Mouse (Mus musculus): ENCODE data around the gene Phtf1. TPM values are rescaled to one million over a fixed set of nuclear protein-coding genes. Genes with fewer than 3 reads are reported as not detected.

Gene Phtf1
- polyA plus RNA-seq, 1 experiment from 2014 or later, result 53.4 TPM

DNA sequence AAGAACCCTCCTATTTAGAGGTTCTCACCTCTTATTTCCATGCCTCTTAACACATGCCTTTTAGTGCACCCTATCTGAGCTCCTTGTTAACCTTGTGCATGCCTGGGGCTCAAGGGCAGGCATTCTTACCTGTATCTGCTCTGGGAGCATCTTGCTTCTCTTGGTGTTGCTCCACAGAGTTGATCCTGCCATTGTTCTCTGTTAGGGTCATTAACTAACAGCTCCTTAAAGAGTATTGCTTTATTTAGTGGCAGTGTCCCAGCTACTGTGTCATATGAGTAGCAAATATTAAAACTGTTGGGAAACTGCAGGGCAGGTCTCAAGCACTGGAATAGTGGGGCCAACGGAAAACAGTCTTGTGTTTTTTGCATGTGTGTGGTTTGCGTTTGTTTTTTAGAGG lies 3.2 kb downstream of the Phtf1 start:
- no peaks in the 10 kb centered on the region for H3K36me3 ChIP-seq (ENCODE audit: control insufficient read depth, insufficient read depth, low read length)
- no peak overlapping the region for H3K9ac ChIP-seq (ENCODE audit: low read length)
- H3K4me1 ChIP-seq (ENCODE audit: control insufficient read depth, insufficient read depth, low read length), result peaks cover 9% of the 10 kb centered on the region
- H3K27me3 ChIP-seq (ENCODE audit: control insufficient read depth, insufficient read depth, low read length), result no peaks in the 10 kb centered on the region
- H3K27ac ChIP-seq (ENCODE audit: low read depth, low read length), result no peak overlapping the region
- no peak for DNase-seq (ENCODE audit: low spot score, missing footprints)
- no peak for ATAC-seq (ENCODE audit: low FRiP score)
- H3K9me3 ChIP-seq (ENCODE audit: control insufficient read depth, low read length), result no peaks in the 10 kb centered on the region
- WGBS, result 94% methylated on average over 2 of the region's 2 CpGs
- no peak overlapping the region for H3K4me2 ChIP-seq
- H3K4me3 ChIP-seq (ENCODE audit: low read depth, low read length), result no peak overlapping the region

DNA sequence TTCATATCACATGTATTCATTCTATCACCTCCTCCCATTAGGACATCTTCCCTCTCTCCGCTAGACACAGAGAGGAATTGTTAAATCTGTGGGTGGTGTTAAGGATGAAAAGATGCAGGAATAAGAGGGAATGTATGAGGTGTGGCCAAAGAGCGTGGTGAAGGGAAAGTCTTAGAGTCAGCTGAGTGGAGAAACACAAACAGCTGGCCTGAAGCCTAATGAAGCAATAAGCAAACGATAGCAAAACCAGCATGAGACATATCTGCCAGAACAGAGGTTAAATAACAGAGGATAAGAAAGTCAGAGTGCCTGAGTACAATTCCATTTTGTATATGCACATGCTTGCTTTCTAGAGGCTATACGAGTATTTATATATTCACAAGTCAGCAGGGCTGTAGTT lies 16.6 kb downstream of the Phtf1 start:
- Histone ChIP-seq H3K9ac (ENCODE audit: low read length) (no peak overlapping the region), H3K4me1 (ENCODE audit: control insufficient read depth, insufficient read depth, low read length) (no peaks in the 10 kb centered on the region), H3K4me2 (no peak overlapping the region), H3K9me3 (ENCODE audit: control insufficient read depth, low read length) (no peaks in the 10 kb centered on the region), H3K27me3 (ENCODE audit: control insufficient read depth, insufficient read depth, low read length) (no peaks in the 10 kb centered on the region), H3K36me3 (ENCODE audit: control insufficient read depth, insufficient read depth, low read length) (no peaks in the 10 kb centered on the region), H3K4me3 (ENCODE audit: low read depth, low read length) (no peak overlapping the region), H3K27ac (ENCODE audit: low read depth, low read length) (no peak overlapping the region)
- DNase-seq (ENCODE audit: low spot score, missing footprints), result no peak
- WGBS, result 74% methylated on average over 4 of the region's 4 CpGs
- ATAC-seq (ENCODE audit: low FRiP score), result no peak

DNA sequence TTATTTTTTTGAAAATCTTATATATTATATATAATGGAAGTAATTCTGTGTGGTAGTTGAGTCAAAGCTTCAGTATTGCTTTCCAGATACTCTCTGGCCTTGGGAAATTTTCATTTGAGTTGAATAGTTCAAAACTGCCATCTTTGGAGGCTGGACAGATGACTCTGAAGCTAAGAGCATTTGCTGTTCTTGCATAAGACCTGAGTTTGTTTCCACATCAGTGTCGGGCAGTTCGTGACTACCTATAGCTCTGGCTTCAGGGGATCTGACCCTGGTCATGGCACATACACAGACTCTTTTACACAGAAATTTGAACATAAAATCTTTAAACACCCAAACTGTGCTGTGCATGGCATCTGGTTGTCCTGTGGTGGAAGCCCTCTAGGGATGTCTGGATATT lies 17.3 kb downstream of the Phtf1 start:
- ATAC-seq (ENCODE audit: low FRiP score), result no peak
- H3K9me3 ChIP-seq (ENCODE audit: control insufficient read depth, low read length), result no peaks in the 10 kb centered on the region
- DNase-seq (ENCODE audit: low spot score, missing footprints), result no peak
- H3K4me3 ChIP-seq (ENCODE audit: low read depth, low read length), result no peak overlapping the region
- 94% methylated on average over 2 of the region's 2 CpGs for WGBS
- H3K9ac ChIP-seq (ENCODE audit: low read length), result no peak overlapping the region
- no peaks in the 10 kb centered on the region for H3K27me3 ChIP-seq (ENCODE audit: control insufficient read depth, insufficient read depth, low read length)
- no peaks in the 10 kb centered on the region for H3K4me1 ChIP-seq (ENCODE audit: control insufficient read depth, insufficient read depth, low read length)
- H3K4me2 ChIP-seq, result no peak overlapping the region
- no peak overlapping the region for H3K27ac ChIP-seq (ENCODE audit: low read depth, low read length)
- H3K36me3 ChIP-seq (ENCODE audit: control insufficient read depth, insufficient read depth, low read length), result peaks cover under 1% of the 10 kb centered on the region; the same call in 1 of the 2 replicates

DNA sequence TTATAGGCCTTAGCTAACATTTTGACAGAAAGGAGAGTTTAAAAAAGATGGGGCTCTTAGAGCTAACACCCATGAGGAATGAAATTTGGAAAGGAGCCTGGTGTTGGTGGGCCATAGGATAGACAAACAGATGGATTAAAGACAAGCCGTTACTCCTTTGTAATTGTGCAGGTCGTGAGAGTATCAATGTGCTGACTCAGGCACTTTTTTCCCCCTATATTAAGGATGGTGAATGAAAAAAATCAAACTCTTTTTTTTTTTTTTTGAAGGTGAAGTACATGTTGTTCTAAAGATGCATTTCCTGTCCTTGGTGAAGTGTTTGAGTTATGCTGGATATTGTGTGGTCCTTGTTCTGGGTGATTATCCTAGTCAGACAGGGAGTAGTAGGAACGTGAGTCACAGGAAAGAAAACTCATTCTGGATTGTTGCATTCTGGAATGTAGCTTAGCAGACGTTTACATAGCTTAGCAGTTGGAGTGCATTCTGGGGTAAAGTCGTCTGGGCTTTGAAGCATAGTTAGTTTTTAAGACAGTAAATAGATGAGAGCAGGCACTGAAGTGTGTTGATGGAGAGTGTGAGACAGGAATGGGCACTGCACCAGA lies 20.0 kb downstream of the Phtf1 start:
- Histone ChIP-seq H3K27ac (ENCODE audit: low read depth, low read length) (no peak overlapping the region), H3K9me3 (ENCODE audit: control insufficient read depth, low read length) (no peaks in the 10 kb centered on the region), H3K4me2 (no peak overlapping the region), H3K9ac (ENCODE audit: low read length) (no peak overlapping the region), H3K36me3 (ENCODE audit: control insufficient read depth, insufficient read depth, low read length) (peaks cover 11% of the 10 kb centered on the region; the same call in 1 of the 2 replicates), H3K4me1 (ENCODE audit: control insufficient read depth, insufficient read depth, low read length) (no peaks in the 10 kb centered on the region), H3K4me3 (ENCODE audit: low read depth, low read length) (no peak overlapping the region), H3K27me3 (ENCODE audit: control insufficient read depth, insufficient read depth, low read length) (no peaks in the 10 kb centered on the region)
- WGBS, result 66% methylated on average over 5 of the region's 5 CpGs
- no peak for DNase-seq (ENCODE audit: low spot score, missing footprints)
- no peak for ATAC-seq (ENCODE audit: low FRiP score)

DNA sequence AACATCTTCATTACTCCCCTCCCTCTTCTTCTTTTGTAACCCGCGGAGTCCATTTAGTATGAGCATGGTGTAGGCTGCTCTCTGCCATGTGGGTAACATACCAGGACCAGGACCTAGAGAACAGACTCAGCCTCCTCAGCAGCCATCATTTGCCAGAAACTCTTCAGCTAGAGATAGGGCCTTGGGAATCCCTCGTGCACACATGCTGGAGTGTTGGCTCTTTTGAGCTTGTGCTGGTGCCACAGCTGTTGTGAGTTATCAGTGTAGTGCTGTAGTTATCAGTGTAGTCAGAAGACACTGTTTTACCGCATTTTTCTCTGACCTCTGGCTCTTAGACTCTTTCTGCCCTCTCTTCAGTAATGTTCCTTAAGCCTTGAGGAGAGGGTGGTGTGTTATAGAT lies 21.4 kb downstream of the Phtf1 start:
- ATAC-seq (ENCODE audit: low FRiP score) (no peak), DNase-seq (ENCODE audit: low spot score, missing footprints) (no peak)
- H3K9me3 ChIP-seq (ENCODE audit: control insufficient read depth, low read length), result no peaks in the 10 kb centered on the region
- H3K27me3 ChIP-seq (ENCODE audit: control insufficient read depth, insufficient read depth, low read length), result no peaks in the 10 kb centered on the region
- WGBS, result 91% methylated on average over 4 of the region's 4 CpGs
- H3K4me1 ChIP-seq (ENCODE audit: control insufficient read depth, insufficient read depth, low read length), result no peaks in the 10 kb centered on the region
- H3K4me2 ChIP-seq, result no peak overlapping the region
- no peak overlapping the region for H3K4me3 ChIP-seq (ENCODE audit: low read depth, low read length)
- H3K27ac ChIP-seq (ENCODE audit: low read depth, low read length), result no peak overlapping the region
- H3K36me3 ChIP-seq (ENCODE audit: control insufficient read depth, insufficient read depth, low read length), result peaks cover 11% of the 10 kb centered on the region; the same call in 1 of the 2 replicates
- no peak overlapping the region for H3K9ac ChIP-seq (ENCODE audit: low read length)

DNA sequence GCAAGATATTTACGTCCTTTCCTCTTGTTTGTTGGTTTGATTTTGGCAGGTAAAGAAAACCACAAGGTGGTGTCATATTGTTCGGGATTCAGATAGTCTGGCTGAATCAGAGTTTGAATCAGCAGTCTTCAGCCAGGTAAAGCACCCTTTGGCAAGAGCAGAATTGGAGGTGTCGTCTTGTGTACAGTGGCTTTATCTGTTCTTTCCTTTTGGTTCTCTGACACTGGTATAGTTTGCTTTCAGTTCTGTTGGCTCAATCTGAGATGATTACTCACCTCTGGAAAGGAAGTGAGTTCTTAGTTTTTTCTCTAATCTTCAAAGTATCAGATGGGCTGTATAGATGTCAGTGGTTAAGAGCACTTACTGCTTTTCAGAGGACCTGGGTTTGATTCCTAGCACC lies 23.4 kb downstream of the Phtf1 start:
- Histone ChIP-seq H3K9ac (ENCODE audit: low read length) (no peak overlapping the region), H3K4me2 (no peak overlapping the region), H3K27me3 (ENCODE audit: control insufficient read depth, insufficient read depth, low read length) (no peaks in the 10 kb centered on the region), H3K36me3 (ENCODE audit: control insufficient read depth, insufficient read depth, low read length) (peaks cover 15% of the 10 kb centered on the region; the same call in 1 of the 2 replicates), H3K4me1 (ENCODE audit: control insufficient read depth, insufficient read depth, low read length) (no peaks in the 10 kb centered on the region), H3K9me3 (ENCODE audit: control insufficient read depth, low read length) (no peaks in the 10 kb centered on the region), H3K4me3 (ENCODE audit: low read depth, low read length) (no peak overlapping the region), H3K27ac (ENCODE audit: low read depth, low read length) (no peak overlapping the region)
- 95% methylated on average over 3 of the region's 3 CpGs for WGBS
- ATAC-seq (ENCODE audit: low FRiP score) (no peak), DNase-seq (ENCODE audit: low spot score, missing footprints) (no peak)

DNA sequence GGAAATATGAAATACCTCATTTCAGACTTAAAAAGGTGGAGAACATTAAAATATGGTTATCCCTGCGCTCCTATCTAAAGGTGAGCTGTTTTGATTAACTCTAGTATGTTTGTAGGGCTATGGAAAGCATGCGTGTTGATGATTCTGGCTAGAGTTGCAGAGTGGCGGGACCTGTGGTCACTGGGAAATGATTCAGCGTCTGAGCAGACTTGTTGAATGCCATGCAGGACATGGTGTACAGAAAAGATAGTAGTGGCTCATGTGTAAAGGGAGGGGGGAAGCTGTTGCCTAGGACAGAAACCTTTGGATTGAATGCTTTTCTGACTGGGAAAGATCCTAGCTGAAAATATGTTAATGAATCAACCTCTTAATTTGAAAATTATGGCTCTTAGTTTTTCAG lies 30.8 kb downstream of the Phtf1 start:
- 93% methylated on average over 4 of the region's 4 CpGs for WGBS
- Histone ChIP-seq H3K27ac (ENCODE audit: low read depth, low read length) (no peak overlapping the region), H3K4me2 (no peak overlapping the region), H3K4me1 (ENCODE audit: control insufficient read depth, insufficient read depth, low read length) (no peaks in the 10 kb centered on the region), H3K9me3 (ENCODE audit: control insufficient read depth, low read length) (no peaks in the 10 kb centered on the region), H3K9ac (ENCODE audit: low read length) (no peak overlapping the region), H3K4me3 (ENCODE audit: low read depth, low read length) (no peak overlapping the region), H3K36me3 (ENCODE audit: control insufficient read depth, insufficient read depth, low read length) (peaks cover 9% of the 10 kb centered on the region), H3K27me3 (ENCODE audit: control insufficient read depth, insufficient read depth, low read length) (no peaks in the 10 kb centered on the region)
- DNase-seq (ENCODE audit: low spot score, missing footprints) (no peak), ATAC-seq (ENCODE audit: low FRiP score) (no peak)

DNA sequence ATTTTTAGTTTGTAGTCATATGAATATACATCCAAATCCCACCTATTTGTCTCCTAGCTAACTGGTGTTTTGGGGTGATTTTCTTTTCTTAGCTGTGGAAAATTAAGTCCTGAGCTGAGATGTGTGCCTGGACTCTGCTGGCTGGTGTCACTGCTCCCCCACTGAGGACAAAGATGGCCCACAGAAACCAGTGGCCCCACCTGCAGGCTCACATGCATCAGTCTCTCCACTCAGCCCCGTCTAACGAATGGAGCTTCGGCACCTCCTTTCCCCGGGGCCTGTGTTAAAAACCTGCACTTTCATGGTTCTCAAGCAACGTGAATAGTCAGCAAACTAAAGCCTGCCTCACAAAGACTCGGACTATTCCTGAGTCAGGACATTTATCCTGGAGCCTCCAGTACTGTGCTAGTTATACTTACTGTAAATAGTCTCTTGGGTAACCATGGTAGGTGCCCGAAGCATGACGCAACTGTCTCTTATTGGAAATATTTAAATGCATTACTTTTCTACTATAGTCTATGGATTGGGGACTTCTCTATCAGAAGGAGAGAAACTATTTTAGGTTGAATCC lies 39.1 kb downstream of the Phtf1 start:
- 92% methylated on average over 8 of the region's 8 CpGs for WGBS
- H3K4me1 ChIP-seq (ENCODE audit: control insufficient read depth, insufficient read depth, low read length), result no peaks in the 10 kb centered on the region
- H3K27me3 ChIP-seq (ENCODE audit: control insufficient read depth, insufficient read depth, low read length), result no peaks in the 10 kb centered on the region
- H3K9ac ChIP-seq (ENCODE audit: low read length), result no peak overlapping the region
- DNase-seq (ENCODE audit: low spot score, missing footprints), result no peak
- no peak overlapping the region for H3K4me2 ChIP-seq
- no peak for ATAC-seq (ENCODE audit: low FRiP score)
- no peak overlapping the region for H3K27ac ChIP-seq (ENCODE audit: low read depth, low read length)
- no peak overlapping the region for H3K4me3 ChIP-seq (ENCODE audit: low read depth, low read length)
- no peaks in the 10 kb centered on the region for H3K9me3 ChIP-seq (ENCODE audit: control insufficient read depth, low read length)
- H3K36me3 ChIP-seq (ENCODE audit: control insufficient read depth, insufficient read depth, low read length), result peaks cover 14% of the 10 kb centered on the region

DNA sequence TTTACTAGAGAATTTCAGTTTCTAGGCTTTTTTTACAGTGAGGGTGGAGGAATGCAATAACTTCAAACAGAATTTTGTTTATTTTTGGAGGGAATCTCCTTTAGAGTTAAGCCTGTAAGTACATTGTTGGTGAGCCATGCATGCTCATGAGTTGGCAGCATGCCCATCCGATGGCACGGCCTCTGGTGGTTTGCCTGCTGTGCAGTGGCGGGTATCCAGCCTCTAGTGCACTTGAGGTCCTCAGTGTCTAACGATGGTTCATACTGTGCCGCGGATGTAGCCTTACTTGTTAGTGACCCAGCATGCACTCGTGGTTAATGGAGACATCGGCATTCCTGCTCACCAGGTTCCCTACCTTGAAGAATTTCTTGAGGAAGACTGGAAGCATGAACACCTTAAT lies 39.6 kb downstream of the Phtf1 start:
- H3K36me3 ChIP-seq (ENCODE audit: control insufficient read depth, insufficient read depth, low read length), result peaks cover 14% of the 10 kb centered on the region
- DNase-seq (ENCODE audit: low spot score, missing footprints), result no peak

More for the DNA sequence above, 39.6 kb downstream of the Phtf1 start:
- 93% methylated on average over 8 of the region's 8 CpGs for WGBS
- H3K9ac ChIP-seq (ENCODE audit: low read length), result no peak overlapping the region
- no peak overlapping the region for H3K27ac ChIP-seq (ENCODE audit: low read depth, low read length)
- no peak for ATAC-seq (ENCODE audit: low FRiP score)
- no peak overlapping the region for H3K4me2 ChIP-seq
- no peaks in the 10 kb centered on the region for H3K4me1 ChIP-seq (ENCODE audit: control insufficient read depth, insufficient read depth, low read length)
- H3K9me3 ChIP-seq (ENCODE audit: control insufficient read depth, low read length), result no peaks in the 10 kb centered on the region
- H3K4me3 ChIP-seq (ENCODE audit: low read depth, low read length), result no peak overlapping the region
- no peaks in the 10 kb centered on the region for H3K27me3 ChIP-seq (ENCODE audit: control insufficient read depth, insufficient read depth, low read length)
